Mouse (Mus musculus) layer of hippocampus, adult 2 months (tissue): ENCODE data around the gene Kifc3. TPM values are rescaled to one million over a fixed set of nuclear protein-coding genes. Genes with fewer than 3 reads are reported as not detected.
A peak's percentile ranks its signal among the peaks of the same experiment; 100 is the strongest.

Experiments
- DNase-seq, 2 experiments: peaks; one replicate each; pipeline ENCODE4 v3.0.0; 2022; ENCODE audit warnings: low spot score in 2 of 2
- H3K27ac ChIP-seq: fragments of 200-600 bp; 2 replicates; pipeline ENCODE4 v1.8.1; 2022
- H3K4me3 ChIP-seq: fragments of 200-600 bp; 2 replicates; pipeline ENCODE4 v1.8.1; 2022; ENCODE audit warnings: mild to moderate bottlenecking
- CTCF ChIP-seq: fragments of 200-600 bp; conservative IDR thresholded peaks from 2 replicates; pipeline ENCODE4 v1.8.1; 2022; ENCODE audit warnings: antibody characterized with exemption, mild to moderate bottlenecking, moderate library complexity
- total RNA-seq, 2 experiments: library from RNA; stranded (reverse); gene quantifications; 2 replicates each; pipeline ENCODE4 v1.2.3; 2021

The Kifc3 gene
- total RNA-seq, 2 experiments from 2014 or later: 61.1 to 61.2 TPM

DNA sequence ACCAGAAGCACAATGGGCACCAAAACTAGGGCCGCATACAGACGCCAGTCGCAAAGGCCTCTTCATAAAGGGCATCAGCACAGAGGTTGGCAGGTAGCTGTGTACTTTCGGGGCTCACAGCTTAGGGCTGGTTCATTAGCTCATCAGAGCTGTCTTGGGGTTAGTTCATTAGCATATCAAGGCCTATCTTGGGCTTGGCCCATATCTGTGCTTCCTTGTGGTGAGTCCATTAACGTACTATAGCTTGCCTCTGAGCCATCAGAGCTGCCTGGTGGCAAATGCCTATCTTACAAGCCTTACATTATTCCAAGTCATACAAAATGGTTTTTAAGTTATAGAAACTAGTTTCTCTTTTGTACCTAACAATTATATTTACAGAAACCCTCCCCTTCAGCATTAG lies 21.4 kb upstream of the Kifc3 start:
- Histone ChIP-seq H3K27ac (no peak overlapping the region), H3K4me3 (no peak overlapping the region)
- TF ChIP-seq CTCF: no peak
- DNase-seq: no peak

GRCm38 (mm10) chr8:95221045-95221444 lies 18.4 kb upstream of the Kifc3 start:
- no peak for TF ChIP-seq CTCF
- Histone ChIP-seq H3K4me3 (no peak overlapping the region), H3K27ac (no peak overlapping the region)
- DNase-seq: no peak

DNA sequence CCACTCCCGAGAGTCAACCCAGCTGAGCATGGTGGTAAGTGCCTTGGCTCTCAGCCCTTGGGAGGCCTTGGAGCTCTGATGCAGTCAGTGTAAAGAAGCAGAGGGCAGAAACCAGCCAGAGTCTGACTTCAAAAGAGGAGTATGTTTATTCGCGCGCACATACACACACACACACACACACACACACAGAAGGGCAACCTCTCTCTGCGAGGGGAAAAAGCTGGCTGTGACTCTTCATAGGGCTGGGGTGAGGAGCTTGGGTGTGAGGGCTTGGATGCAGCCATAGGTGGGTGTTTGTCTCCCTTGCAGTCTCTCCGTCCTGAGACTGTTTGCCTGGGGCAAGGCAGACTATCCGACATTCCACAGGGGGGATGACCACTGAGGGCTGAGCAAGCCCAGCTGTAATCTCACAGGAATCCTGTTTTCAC lies 18.0 kb upstream of the Kifc3 start:
- DNase-seq: no peak
- TF ChIP-seq CTCF: no peak
- no peak overlapping the region for H3K27ac ChIP-seq
- no peak overlapping the region for H3K4me3 ChIP-seq

DNA sequence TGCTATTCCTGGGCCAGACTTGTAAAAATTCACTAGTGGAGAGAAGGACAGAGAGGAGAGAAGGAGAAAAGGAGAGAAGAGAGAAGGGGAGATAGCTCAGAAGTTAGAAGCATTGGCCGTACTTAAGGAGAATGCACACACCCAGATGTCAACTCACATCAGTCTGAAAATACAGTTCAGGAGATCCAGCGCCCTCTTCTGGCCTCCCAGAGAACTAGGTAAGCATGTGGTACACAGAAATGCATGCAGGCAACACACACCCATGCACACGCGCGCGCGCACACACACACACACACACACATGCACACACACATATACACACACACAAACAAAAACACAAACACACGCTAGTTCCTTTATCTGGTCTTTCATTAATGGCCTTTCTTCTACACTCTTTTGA lies 17.0 kb upstream of the Kifc3 start:
- no peak for DNase-seq
- peak; percentile 37; the same call in 1 of the 2 replicates for TF ChIP-seq CTCF
- H3K27ac ChIP-seq: no peak overlapping the region
- H3K4me3 ChIP-seq: no peak overlapping the region

DNA sequence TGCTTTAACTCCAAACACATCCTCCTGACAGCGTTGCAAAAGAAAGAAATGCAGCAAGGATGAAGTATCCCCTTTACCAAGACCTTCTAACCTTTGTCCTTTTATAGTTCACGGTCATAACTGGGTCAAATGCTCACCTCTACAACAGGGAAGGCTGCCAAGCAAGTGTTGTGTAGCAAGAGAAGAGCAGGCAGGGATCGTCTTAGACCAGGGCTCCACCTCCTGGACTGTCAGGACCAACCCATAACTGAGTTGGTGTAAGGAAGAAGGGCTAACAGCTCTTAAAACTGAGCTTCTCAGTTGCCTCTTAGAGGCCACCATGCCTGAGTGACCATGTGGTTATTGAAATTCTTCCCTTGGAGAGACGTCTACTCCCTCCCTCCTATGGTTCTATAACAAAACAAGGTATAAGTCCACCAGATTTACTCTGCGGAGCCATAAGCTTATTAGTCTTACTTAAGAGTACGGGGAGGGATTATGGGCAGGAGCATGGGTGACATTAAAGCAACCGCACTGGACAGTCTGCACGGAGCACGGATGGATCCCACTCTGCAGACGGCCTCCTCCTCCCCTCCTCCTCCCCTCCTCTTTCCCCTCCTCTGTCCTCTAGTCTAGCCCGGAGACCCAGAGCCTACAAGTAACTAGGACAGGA lies 13.2 kb upstream of the Kifc3 start:
- DNase-seq: no peak
- 0 out of 2 replicates have a peak, but pooled peaks have one; percentile 4 for TF ChIP-seq CTCF
- no peak overlapping the region for H3K27ac ChIP-seq
- H3K4me3 ChIP-seq: no peak overlapping the region

GRCm38 (mm10) chr8:95209924-95210323 lies 7.3 kb upstream of the Kifc3 start:
- no peak overlapping the region for H3K27ac ChIP-seq
- H3K4me3 ChIP-seq: no peak overlapping the region
- DNase-seq: peak; percentile 4 to 16
- TF ChIP-seq CTCF: no peak

DNA sequence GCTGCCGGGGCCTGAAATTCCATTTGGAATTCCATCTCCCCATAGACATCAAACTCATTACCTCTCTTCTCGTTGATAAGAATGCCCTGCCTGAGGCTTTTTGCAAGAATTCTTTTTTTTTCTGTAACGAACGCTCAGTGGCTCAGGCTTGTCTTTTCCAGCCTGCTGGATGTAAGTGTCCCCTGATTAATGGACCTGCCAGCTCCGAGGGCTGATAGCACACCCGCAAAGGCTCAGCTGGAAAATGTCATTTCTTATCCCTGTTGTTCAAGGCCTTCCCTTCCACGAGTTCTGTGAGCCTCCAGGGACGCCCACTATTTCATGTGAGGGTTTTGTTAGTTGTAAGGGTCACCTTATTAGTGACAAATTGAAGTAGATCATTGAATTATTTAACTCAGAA lies 3.3 kb upstream of the Kifc3 start:
- no peak for TF ChIP-seq CTCF
- H3K4me3 ChIP-seq: no peak overlapping the region
- no peak for DNase-seq
- no peak overlapping the region for H3K27ac ChIP-seq

DNA sequence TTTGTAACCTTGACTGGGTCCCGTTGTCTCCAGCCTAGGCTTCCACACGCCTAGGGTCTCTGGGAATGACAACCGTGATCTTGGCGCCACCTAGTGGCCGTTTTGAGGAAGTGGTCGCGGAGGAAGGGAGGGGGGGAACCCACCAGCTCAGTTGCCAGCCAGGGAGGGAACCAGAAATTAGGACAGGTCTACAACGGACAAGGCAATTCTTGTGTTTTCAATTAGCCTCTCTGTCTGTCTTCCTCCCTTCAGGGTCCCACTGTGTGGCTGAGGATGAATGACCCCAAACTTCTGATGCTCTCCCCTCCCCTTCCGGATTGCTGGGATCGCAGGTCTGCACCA lies 1.4 kb upstream of the Kifc3 start:
- H3K4me3 ChIP-seq: no peak overlapping the region
- peak; percentile 50 to 79 for DNase-seq
- TF ChIP-seq CTCF: peak; percentile 99
- no peak overlapping the region for H3K27ac ChIP-seq

DNA sequence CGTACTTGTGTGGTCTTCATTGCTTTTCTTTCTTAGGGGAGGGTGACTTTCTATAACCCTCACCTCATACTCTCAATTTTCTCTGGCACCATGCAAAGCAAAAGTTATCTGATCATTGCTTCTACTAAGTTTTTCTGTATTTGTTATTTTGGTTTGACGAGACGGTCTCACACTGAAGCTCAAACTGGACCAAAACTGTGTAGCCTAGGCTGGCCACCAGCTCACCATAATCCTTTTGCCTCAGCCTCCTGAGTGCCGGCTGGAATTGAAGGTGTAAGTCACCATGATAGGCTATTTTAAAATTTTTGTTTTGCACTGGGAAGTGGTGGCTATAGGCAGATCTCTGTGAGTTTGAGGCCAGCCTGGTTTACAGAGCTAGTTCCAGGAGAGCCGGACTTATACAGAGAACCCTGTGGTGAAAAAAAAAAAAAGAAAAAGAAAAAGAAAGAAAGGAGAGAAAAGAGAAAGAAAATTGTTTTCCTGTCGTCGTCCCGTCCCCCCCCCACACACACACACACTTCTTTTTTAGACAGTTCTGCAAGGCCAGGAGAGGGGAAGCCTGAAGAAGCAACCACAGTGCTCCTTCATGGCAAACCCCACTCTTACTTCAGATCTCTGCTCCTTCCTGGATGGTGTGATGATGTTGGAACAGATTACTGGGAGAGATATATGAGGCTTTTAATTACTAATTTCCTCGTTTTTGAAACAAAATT lies 870 bp upstream of the Kifc3 start:
- H3K27ac ChIP-seq: no peak overlapping the region
- no peak overlapping the region for H3K4me3 ChIP-seq
- no peak for TF ChIP-seq CTCF
- no peak for DNase-seq

DNA sequence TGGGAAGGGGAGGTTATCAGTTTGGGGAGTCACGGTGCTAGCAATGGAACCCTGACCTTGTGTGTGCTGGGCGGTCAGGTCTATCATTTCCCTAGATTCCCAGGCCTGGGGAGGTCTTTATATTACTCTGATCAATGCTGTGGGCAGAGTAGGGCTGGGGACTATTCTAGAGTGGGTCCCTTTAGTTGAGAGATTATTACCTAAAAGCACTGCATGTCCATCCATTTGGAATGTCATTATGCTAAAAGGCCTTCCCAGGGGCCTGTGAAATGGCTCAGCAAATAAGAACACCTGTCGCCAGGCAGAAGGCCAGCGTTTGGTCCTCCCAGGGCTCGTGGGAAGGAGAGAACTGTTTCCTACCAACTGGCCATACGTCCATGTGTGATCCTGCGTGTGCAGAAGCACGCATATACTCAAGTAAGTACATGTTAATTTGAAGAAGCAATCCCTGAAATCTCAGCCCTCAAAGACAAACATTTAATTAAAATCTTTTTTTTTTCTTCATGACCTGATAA lies 499 bp downstream of the Kifc3 start:
- TF ChIP-seq CTCF: no peak
- DNase-seq: no peak
- Histone ChIP-seq H3K4me3 (no peak overlapping the region), H3K27ac (no peak overlapping the region)

GRCm38 (mm10) chr8:95201491-95201890 lies 1.1 kb downstream of the Kifc3 start:
- no peak for DNase-seq
- H3K27ac ChIP-seq: no peak overlapping the region
- no peak overlapping the region for H3K4me3 ChIP-seq
- no peak for TF ChIP-seq CTCF

GRCm38 (mm10) chr8:95200001-95200405 lies 2.6 kb downstream of the Kifc3 start:
- TF ChIP-seq CTCF: no peak
- H3K4me3 ChIP-seq: no peak overlapping the region
- no peak for DNase-seq
- no peak overlapping the region for H3K27ac ChIP-seq

DNA sequence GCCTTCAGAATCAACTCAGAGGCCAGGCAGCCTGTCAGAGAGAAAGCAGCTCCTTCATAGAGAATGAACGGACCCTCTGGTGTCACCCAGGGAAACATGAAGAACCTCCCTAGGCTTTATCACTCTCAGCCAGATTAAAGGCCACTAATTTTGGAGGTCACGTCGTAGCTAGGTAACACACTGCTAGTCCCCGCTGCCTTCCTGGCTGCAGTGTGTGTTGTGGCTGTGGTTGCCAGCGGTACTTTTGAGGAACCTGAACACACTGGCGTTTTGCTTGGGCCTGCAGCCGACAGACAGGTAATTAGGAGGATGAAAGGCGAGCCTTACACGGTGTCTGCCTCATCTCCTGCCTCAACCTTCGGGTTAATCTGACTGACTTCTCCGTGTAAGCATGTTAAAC lies 6.9 kb downstream of the Kifc3 start:
- Histone ChIP-seq H3K27ac (no peak overlapping the region), H3K4me3 (no peak overlapping the region)
- no peak for DNase-seq
- no peak for TF ChIP-seq CTCF

GRCm38 (mm10) chr8:95191497-95192175 lies 11.0 kb downstream of the Kifc3 start:
- no peak for DNase-seq
- Histone ChIP-seq H3K4me3 (no peak overlapping the region), H3K27ac (no peak overlapping the region)
- TF ChIP-seq CTCF: peak; percentile 10; the same call in 1 of the 2 replicates
